Mouse (Mus musculus) limb, embryonic 14.5 days (tissue): Measurements from ENCODE around the gene Gpc5. TPM values are rescaled to one million over a fixed set of nuclear protein-coding genes. Genes with fewer than 3 reads are reported as not detected.

Experiments used
- ATAC-seq: fragments of 200-750 bp; cut with Nextera tagmentation; 2 replicates; pipeline ENCODE4 v1.8.0; 2017; ENCODE audit warnings: low read depth, moderate number of reproducible peaks, moderate TSS enrichment; ENCODE audit not compliant: low FRiP score
- DNase-seq: peaks from one replicate; pipeline ENCODE4 v3.0.0-alpha.2; 2015; ENCODE audit warnings: low spot score
- H3K27ac ChIP-seq: fragments of 300-500 bp; sonication (generic); replicated peaks from 2 replicates; pipeline ENCODE4 v1.5.1; 2014; ENCODE audit warnings: low read depth, mild to moderate bottlenecking, low read length, moderate library complexity, mixed read lengths
- H3K27me3 ChIP-seq: fragments of 300-500 bp; sonication (generic); 2 replicates; pipeline ENCODE4 v1.6.1; 2014; ENCODE audit warnings: low read length, mixed read lengths; ENCODE audit not compliant: control insufficient read depth, insufficient read depth
- H3K36me3 ChIP-seq: fragments of 300-500 bp; sonication (generic); 2 replicates; pipeline ENCODE4 v1.6.1; 2014; ENCODE audit warnings: mild to moderate bottlenecking, low read length, moderate library complexity, mixed read lengths; ENCODE audit not compliant: control insufficient read depth, insufficient read depth
- H3K4me1 ChIP-seq: fragments of 300-500 bp; sonication (generic); 2 replicates; pipeline ENCODE4 v1.6.1; 2014; ENCODE audit warnings: antibody characterized with exemption, low read length, mixed read lengths; ENCODE audit not compliant: control insufficient read depth, insufficient read depth
- H3K4me2 ChIP-seq: fragments of 300-500 bp; sonication (generic); replicated peaks from 2 replicates; pipeline ENCODE4 v1.6.1; 2014; ENCODE audit warnings: low read depth, mild to moderate bottlenecking, low read length, moderate library complexity; ENCODE audit not compliant: severe bottlenecking
- H3K4me3 ChIP-seq: fragments of 300-500 bp; sonication (generic); replicated peaks from 2 replicates; pipeline ENCODE4 v1.5.1; 2014; ENCODE audit warnings: low read length
- H3K9ac ChIP-seq: fragments of 300-500 bp; sonication (generic); 2 replicates; pipeline ENCODE4 v1.6.1; 2014; ENCODE audit warnings: mild to moderate bottlenecking, low read depth, low read length, moderate library complexity; ENCODE audit not compliant: severe bottlenecking
- H3K9me3 ChIP-seq: fragments of 300-500 bp; sonication (generic); 2 replicates; pipeline ENCODE4 v1.6.1; 2016; ENCODE audit warnings: low read length; ENCODE audit not compliant: control insufficient read depth
- POLR2A ChIP-seq: fragments of 200-500 bp; IDR thresholded peaks from 2 replicates; pipeline ENCODE4 v1.8.0; 2012; ENCODE audit warnings: inconsistent platforms, mild to moderate bottlenecking, moderate library complexity, borderline replicate concordance; ENCODE audit not compliant: insufficient read depth, insufficient read length; ENCODE audit errors: extremely low read depth
- WGBS: fragments of 180-500 bp; shearing (Covaris S2); extraction: QIAGEN DNeasy Blood & Tissue Kit; methylation state at CpG from one replicate; pipeline ENCODE4 v1.1.7; 2014; 5-methylcytosine and 5-hydroxymethylcytosine counted together
- polyA plus RNA-seq, 2 experiments: library from polyadenylated mRNA; depleted of rRNA in 1 of 2; stranded (reverse) in 1 of 2; unstranded in 1 of 2; fragments of >200 nt; fragmentation: Nextera tagmentation in 1 of 2; extraction: Ambion mirVana in 1 of 2; gene quantifications; 2 replicates each; pipeline versions ENCODE4 v1.2.1 to v1.2.3; 2012 to 2014

Gene Gpc5
- polyA plus RNA-seq, 2 experiments: 0.78 to 1.4 TPM

DNA sequence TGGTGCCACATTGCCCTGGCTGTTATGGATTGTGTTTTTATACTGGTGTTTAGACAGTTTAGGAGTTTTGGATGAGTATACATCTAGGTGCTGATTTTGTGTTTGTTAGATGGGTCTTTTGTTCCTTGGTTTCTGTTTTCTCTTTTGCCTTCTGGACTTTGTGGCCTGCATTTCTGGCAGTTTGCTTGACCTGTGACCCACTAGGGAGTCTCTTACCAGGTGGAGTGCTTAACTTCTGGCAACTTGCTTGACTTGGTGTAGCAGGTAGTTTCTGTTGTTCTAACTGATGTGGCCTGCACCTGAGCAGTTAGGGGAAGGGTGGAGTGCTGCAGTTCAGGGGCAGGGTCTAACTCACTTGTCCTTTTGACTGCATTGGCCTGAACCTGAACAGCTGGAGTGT is 14.3 kb downstream of the Gpc5 start:
- H3K4me1 ChIP-seq: no peaks in the 10 kb centered on the region
- H3K9me3 ChIP-seq: no peaks in the 10 kb centered on the region
- no peaks in the 10 kb centered on the region for H3K27me3 ChIP-seq
- H3K36me3 ChIP-seq: no peaks in the 10 kb centered on the region
- H3K27ac ChIP-seq: no peak overlapping the region
- no peak for ATAC-seq
- TF ChIP-seq POLR2A: no peak
- no peak overlapping the region for H3K9ac ChIP-seq
- H3K4me3 ChIP-seq: no peak overlapping the region
- H3K4me2 ChIP-seq: no peak overlapping the region
- no peak for DNase-seq

DNA sequence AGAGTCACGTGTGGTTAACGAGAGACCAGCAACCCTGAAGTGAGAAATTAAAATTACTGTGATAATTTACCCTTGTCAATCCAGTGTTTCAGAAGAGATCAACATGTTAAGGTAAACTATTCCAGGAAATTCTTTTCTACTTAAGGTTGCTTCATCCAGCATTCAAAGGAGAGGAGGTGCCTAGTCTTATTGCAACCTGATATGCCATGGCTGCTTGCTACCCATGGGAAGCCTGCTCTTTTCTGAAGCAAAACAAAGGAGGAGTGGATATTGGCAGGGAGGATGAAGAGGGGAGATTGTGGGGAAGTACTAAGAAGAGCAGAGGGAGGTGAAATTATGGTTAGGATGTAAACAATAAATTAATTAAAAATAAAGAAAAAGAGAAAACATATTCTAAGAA is 15.5 kb downstream of the Gpc5 start:
- 39% methylated on average over 2 of the region's 2 CpGs for WGBS
- no peaks in the 10 kb centered on the region for H3K36me3 ChIP-seq
- no peak overlapping the region for H3K4me2 ChIP-seq
- H3K9ac ChIP-seq: no peak overlapping the region
- no peak overlapping the region for H3K27ac ChIP-seq
- TF ChIP-seq POLR2A: no peak
- H3K4me1 ChIP-seq: no peaks in the 10 kb centered on the region
- DNase-seq (no peak), ATAC-seq (no peak)
- H3K4me3 ChIP-seq: no peak overlapping the region
- H3K27me3 ChIP-seq: no peaks in the 10 kb centered on the region
- H3K9me3 ChIP-seq: no peaks in the 10 kb centered on the region

GRCm38 (mm10) chr14:115118626-115119025 is 26.6 kb downstream of the Gpc5 start:
- H3K27ac ChIP-seq: no peak overlapping the region
- H3K4me3 ChIP-seq: no peak overlapping the region
- no peak overlapping the region for H3K9ac ChIP-seq
- TF ChIP-seq POLR2A: no peak
- ATAC-seq (no peak), DNase-seq (no peak)
- H3K27me3 ChIP-seq: no peaks in the 10 kb centered on the region
- WGBS: 85% methylated on average over 9 of the region's 9 CpGs
- no peaks in the 10 kb centered on the region for H3K4me1 ChIP-seq
- no peaks in the 10 kb centered on the region for H3K9me3 ChIP-seq
- no peaks in the 10 kb centered on the region for H3K36me3 ChIP-seq
- no peak overlapping the region for H3K4me2 ChIP-seq

DNA sequence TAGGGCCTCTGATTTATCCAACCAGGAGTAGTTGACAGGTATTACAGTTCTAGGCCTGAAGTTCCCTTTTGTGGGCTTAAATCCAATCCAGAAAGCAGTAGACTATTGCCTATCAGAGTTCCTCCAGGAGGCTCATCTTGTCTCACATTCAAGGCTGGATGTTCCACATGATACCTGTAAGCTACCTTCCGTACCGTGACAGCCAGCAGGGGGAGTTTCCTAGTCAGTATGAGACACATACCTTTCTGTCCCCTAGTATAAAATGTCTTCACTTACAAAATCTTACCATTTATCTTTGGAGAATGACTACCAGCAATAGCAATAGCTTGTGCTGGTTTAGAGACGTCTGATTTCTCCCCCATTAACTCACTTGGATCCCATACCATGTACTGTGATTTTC is 56.8 kb downstream of the Gpc5 start:
- TF ChIP-seq POLR2A: no peak
- no peak overlapping the region for H3K4me3 ChIP-seq
- WGBS: 70% methylated on average over 3 of the region's 3 CpGs

DNA sequence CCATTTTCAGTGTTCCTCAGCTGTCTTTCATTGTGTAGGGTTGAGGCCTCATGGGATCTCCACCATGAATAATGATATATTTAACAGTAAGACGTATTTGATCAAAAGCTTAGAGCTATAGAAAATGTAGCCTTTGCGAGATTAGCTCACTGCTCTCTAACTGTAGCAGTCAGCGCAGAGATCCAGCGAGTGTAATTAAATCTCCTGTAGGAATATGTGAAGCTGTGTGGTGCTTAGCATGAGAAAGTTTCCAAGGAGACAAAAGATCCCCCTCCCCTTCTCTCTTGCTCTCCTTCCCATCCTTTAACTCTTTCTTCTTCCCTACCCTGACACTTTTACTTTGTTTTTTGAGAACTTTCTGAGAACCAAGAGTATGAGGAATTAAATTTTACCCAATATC is 64.6 kb downstream of the Gpc5 start:
- 71% methylated on average over 4 of the region's 4 CpGs for WGBS
- DNase-seq (no peak), ATAC-seq (no peak)
- Histone ChIP-seq H3K9me3 (no peaks in the 10 kb centered on the region), H3K9ac (no peak overlapping the region), H3K27me3 (no peaks in the 10 kb centered on the region), H3K4me3 (no peak overlapping the region), H3K4me1 (no peaks in the 10 kb centered on the region), H3K36me3 (no peaks in the 10 kb centered on the region), H3K4me2 (no peak overlapping the region), H3K27ac (no peak overlapping the region)
- TF ChIP-seq POLR2A: no peak

More for the DNA sequence above, 56.8 kb downstream of the Gpc5 start:
- DNase-seq (no peak), ATAC-seq (no peak)
- H3K4me2 ChIP-seq: no peak overlapping the region
- no peaks in the 10 kb centered on the region for H3K27me3 ChIP-seq
- H3K4me1 ChIP-seq: no peaks in the 10 kb centered on the region
- H3K27ac ChIP-seq: no peak overlapping the region
- H3K9me3 ChIP-seq: no peaks in the 10 kb centered on the region
- H3K36me3 ChIP-seq: no peaks in the 10 kb centered on the region
- no peak overlapping the region for H3K9ac ChIP-seq

GRCm38 (mm10) chr14:115177322-115177836 is 85.4 kb downstream of the Gpc5 start:
- no peak for TF ChIP-seq POLR2A
- H3K27me3 ChIP-seq: no peaks in the 10 kb centered on the region
- ATAC-seq: no peak
- 50% methylated on average over 3 of the region's 3 CpGs for WGBS
- H3K9me3 ChIP-seq: no peaks in the 10 kb centered on the region
- no peak overlapping the region for H3K27ac ChIP-seq
- no peak overlapping the region for H3K4me3 ChIP-seq
- no peak for DNase-seq
- no peaks in the 10 kb centered on the region for H3K36me3 ChIP-seq
- H3K4me1 ChIP-seq: no peaks in the 10 kb centered on the region
- no peak overlapping the region for H3K4me2 ChIP-seq
- H3K9ac ChIP-seq: no peak overlapping the region
